Mouse (Mus musculus): ENCODE results near the gene Vps72. TPM values are rescaled to one million over a fixed set of nuclear protein-coding genes. Genes with fewer than 3 reads are reported as not detected.
"Not testable (repeated sequence)": the region's sequence is repeated elsewhere in the genome, so short reads cannot be mapped to it uniquely, and the experiment has no call there.

Gene Vps72
- 10 to 100 TPM; 77.2 to 78.4 TPM for total RNA-seq (2021)

DNA sequence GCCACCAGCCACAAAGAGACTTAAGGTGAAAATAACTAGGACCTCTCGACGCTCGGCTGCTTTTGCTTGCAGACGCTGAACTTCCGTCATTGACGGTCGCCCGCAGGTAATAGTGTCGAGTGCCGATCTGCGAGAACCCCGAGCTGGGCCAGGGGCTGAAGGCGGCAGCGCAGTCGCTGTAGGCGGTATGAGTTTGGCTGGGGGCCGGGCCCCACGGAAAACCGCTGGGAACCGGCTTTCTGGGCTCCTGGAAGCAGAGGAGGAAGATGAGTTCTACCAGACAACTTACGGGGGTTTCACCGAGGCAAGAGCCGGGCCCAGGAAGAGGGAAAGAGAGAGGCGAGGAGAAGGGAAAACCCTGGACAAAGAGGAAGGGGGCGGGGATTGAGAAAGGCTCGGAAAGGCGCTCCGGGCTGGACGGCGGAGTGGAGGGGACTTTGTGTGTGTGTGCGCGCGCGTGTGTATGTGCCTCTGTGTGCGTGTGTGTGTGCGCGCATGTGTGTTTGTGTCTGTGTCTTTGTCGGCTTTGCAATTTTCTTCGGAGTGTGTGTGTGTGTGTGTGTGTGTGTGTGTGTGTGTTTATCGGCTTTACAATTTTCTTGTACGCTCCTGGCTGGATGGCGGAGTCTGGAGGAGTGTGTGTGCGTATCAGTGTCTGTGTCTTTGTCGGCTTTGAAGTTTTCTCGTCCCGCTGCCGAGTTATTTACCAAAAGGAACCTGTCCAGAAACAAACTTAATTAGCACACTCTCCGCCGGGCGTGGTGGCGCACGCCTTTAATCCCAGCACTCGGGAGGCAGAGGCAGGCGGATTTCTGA is at the start of gene Vps72:
Gene Vps72, plus strand, starts transcription at position 112 of the 816 bp plus-strand sequence.
- peak; percentile 89 for DNase-seq
- intact Hi-C loops (cut with DNase I) = no loop called here

- intact Hi-C loops (cut with DNase I) = no loop called here
- no peak for DNase-seq
Measured at GRCm38 (mm10) chr3:95063741-95064140, 47.1 kb upstream of the Vps72 start.

DNA sequence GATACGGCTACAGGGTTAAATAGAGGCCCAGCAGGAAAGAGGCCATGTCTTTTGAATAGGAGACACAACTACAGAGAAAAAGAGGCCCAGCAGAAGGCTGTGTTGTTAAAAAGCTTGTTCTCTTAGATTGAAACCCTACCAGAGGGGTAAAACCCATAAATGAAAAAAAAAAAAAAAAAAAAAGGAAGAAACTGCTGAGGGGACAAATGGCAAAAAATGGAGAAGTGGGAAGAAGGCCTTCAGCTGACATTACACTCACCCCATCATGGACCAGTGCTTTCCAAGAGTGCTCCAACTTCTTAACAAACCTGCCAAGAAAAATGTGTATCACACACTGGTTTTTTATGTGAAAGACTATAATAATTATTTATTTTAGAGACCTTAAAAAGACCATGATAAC is 45.3 kb upstream of the Vps72 start:
- intact Hi-C loops (cut with DNase I) = no loop called here
- no peak for DNase-seq

GRCm38 (mm10) chr3:95066095-95066494 is 44.7 kb upstream of the Vps72 start:
- no peak for DNase-seq
- intact Hi-C loops (cut with DNase I) = no loop called here

DNA sequence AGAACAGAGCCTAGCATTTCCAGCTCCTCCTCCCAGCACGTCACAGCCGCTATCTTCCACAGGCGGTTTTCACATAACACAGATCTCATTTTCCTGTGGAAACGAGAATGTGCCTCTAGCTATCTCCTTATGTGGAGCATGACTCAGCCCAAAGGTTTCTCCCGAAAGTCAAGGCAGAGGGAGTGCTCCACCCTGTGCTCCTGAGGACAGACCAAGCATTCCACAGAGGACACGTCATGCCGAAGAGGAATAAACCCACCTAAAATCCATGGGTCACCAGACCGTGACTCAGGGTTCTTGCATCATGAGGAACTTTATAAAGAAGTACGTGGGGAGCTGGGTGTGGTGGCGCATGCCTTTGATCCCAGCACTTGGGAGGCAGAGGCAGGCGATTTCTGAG is 44.3 kb upstream of the Vps72 start:
- intact Hi-C loops (cut with DNase I) = no loop called here
- DNase-seq = no peak

GRCm38 (mm10) chr3:95071606-95072005 is 39.2 kb upstream of the Vps72 start:
- intact Hi-C loops (cut with DNase I) = no loop called here
- DNase-seq = no peak

DNA sequence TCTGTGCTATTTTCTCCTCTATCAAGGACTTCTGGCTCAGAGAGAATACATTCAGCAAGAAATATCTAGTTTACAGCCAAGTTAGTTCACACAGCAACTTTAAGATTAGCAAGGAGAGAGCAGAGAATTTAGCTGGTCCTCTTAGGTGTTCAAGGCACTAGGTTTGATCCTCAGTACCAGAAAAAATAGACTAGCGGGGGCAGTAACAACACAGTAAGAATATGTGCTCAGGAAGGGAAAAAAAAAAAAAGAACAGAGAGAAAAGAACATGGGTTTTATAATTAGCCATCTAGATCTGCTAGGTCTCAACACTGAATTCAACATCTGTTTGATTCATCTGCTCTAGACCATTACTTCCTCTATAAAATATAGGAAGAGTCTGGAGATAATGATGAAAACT is 22.8 kb upstream of the Vps72 start:
- DNase-seq = no peak
- intact Hi-C loops (cut with DNase I) = no loop called here

DNA sequence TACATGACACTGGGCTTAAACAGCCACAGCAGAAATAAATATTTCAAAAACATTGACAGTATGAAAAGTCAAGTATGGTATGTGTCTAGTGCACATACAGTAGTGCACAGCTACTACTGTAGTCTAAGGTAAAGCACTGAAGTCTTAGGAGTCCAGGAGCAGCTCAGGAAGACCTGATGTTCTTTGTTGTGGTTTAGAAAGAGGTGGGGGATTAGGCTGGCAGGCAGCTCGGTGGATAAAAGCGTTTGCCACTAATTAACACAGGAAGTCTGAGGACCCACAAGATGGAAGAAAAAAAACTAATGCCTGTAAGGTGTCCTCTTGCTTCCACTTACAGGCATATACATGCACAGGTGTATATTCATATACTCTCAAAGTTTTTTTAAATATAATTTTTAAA is 10.0 kb upstream of the Vps72 start:
- intact Hi-C loops (cut with DNase I) = no loop called here

GRCm38 (mm10) chr3:95105121-95105520 is 5.7 kb upstream of the Vps72 start:
- DNase-seq = no peak
- intact Hi-C loops (cut with DNase I) = no loop called here

More for the DNA sequence above, 10.0 kb upstream of the Vps72 start:
- no peak for DNase-seq

GRCm38 (mm10) chr3:95105586-95106337 is 5.1 kb upstream of the Vps72 start:
- intact Hi-C loops (cut with DNase I) = no loop called here
- no peak for DNase-seq

DNA sequence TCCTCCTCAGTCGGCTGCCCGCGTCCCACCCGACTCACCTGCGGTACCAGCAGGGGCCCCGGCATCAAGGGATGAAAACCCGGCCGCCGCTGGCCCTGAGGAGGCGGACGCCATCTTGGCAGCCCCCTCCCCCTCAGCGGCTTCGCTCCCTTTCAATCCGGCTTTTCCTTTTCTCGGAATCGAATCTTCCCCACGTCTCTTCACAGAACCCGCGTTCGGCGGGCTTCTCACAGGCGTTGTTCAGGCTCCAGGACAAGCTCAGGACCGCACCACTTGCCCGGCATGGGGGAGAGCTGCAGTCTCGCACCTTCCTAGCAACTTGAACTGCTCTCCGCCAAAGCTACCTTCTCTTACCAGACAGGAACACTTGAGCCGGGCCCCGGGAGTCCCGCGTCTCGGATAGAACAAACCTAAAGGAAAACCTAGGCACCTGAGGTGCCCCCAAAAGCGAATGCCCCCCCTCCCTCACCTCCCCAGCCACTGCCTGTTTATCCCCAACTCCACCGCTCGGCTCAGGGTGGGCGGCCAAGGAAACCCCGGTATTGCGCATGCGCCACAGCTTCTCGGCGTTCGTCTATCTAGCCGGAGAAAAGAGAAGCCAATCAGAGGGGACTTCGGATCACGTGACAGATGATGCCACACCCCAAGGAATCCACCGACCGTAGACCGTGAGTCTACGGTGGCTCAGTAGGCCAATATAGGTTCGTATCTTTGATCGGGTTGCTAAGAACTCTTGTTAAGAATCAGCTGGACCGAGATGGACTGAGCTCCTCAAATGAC is 4.3 kb upstream of the Vps72 start, which contains the start of gene Pip5k1a:
Gene Pip5k1a, minus strand, starts transcription at position 593 of the 780 bp plus-strand sequence.
- peak; percentile 98 for DNase-seq
- intact Hi-C loops (cut with DNase I) = no loop called here

DNA sequence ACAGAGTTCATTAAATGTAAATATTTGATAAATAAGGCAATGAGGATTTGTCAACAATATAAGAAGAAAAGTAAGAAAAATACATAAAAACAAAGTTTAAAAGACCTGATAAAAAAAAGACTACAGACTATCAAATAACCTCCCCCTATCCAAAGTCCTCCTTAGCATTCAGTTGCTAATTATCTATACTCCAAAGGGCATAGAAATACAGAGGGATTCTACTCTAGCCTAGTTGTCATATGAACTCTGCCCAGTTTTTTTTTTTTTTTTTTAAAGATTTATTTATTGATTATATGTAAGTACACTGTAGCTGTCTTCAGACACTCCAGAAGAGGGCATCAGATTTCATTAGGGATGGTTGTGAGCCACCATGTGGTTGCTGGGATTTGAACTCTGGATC is 3.5 kb upstream of the Vps72 start:
- DNase-seq; intact Hi-C loops (cut with DNase I): not testable (repeated sequence)

- DNase-seq = no peak
- intact Hi-C loops (cut with DNase I) = no loop called here
Measured at GRCm38 (mm10) chr3:95107898-95108297, 2.9 kb upstream of the Vps72 start.

DNA sequence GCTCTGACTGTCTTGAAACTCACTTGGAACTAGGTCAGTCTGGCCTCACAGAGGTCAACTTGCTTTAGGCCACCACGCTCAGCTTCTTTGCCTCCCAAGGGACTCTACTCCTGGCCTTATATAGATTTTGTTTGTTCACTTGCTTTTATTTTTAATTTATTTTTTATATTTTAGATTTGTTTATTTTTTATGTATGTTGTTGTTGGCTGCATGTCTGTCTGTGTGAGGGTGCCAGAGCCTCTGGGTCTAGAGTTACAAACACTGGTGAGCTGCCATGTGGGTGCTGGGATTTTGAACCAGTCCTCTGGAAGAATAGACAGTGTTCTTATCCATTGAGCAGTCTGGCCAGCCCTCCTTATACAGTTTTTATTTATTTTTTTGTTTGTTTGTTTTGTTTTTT is 1.9 kb downstream of the Vps72 start:
- intact Hi-C loops (cut with DNase I) = no loop called here
- DNase-seq = no peak

- intact Hi-C loops (cut with DNase I) = no loop called here
- DNase-seq = no peak
Measured at GRCm38 (mm10) chr3:95117751-95118150, 6.9 kb downstream of the Vps72 start.

DNA sequence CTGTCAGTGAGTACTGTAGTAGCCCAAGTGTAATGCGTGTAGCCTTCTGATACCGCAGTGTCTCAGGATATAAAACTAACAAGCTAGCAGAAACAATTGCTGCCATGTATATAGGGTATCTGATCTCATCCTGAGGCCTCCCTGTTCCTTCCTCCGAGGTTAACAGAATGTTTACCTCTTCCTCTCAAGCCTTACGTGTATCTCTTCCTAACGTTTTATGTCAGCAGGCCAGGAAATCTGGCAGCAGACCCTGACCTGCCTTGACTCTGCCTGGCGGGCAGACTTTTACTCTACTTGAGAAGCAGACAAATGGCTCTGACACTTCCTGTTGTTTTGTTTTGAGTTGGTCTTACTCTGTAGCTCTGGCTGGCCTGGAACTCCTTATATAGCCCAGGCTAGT is 10.8 kb downstream of the Vps72 start:
- DNase-seq = no peak
- intact Hi-C loops (cut with DNase I) = no loop called here

DNA sequence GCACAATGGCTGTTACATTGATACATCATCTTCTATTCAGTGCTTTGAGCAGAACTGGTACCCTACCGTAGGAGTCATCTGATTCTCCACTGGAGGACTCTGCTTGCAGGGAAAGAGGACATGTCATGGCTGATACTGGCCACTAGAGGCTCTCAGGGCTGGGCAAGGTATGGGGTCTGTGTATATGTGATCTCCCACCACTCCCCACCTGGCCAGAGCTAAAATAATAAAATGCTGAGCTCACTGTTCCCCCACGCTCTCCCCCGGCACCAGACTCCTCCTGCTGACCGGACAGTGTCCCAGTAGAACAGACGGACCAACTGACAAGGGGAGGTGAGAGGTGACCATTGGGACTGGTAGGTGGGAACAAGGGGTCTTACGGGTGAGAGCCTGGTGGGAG is 13.4 kb downstream of the Vps72 start, which contains the start of gene Tmod4:
Gene Tmod4, plus strand, starts transcription at position 231 of the 400 bp plus-strand sequence.
- DNase-seq = no peak
- intact Hi-C loops (cut with DNase I) = no loop called here

- peak; percentile 68 for DNase-seq
- intact Hi-C loops (cut with DNase I) = no loop called here
Measured at GRCm38 (mm10) chr3:95124972-95125371, 14.2 kb downstream of the Vps72 start.

- no peak for DNase-seq
Measured at GRCm38 (mm10) chr3:95129226-95129651, 18.4 kb downstream of the Vps72 start.

GRCm38 (mm10) chr3:95130081-95130480 is 19.3 kb downstream of the Vps72 start:
- no peak for DNase-seq
- intact Hi-C loops (cut with DNase I) = no loop called here

More at GRCm38 (mm10) chr3:95129226-95129651, 18.4 kb downstream of the Vps72 start:
- intact Hi-C loops (cut with DNase I) = no loop called here

DNA sequence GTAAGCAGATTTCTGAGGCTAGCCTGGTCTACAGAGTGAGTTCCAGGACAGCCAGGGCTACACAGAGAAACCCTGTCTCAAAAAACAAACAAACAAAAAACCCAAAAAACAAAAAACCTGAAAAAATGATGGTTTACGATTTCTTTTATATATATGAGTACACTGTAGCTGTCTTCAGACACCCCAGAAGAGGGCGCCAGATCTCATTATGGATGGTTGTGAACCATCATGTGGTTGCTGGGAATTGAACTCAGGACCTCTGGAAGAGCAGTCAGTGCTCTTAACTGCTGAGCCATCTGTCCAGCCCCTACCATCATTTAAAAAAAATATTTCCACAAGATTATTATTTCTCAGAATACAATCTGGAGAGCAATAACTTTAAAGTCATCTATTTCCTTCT is 21.6 kb downstream of the Vps72 start:
- DNase-seq; intact Hi-C loops (cut with DNase I): not testable (repeated sequence)

Data from left cerebral cortex, postnatal 4 days (tissue).